Mouse (Mus musculus): ENCODE data around the gene Vmn1r233. TPM values are rescaled to one million over a fixed set of nuclear protein-coding genes. Genes with fewer than 3 reads are reported as not detected.
A peak's percentile ranks its signal among the peaks of the same experiment; 100 is the strongest.

The Vmn1r233 gene
- total and polyA plus RNA-seq, 3 experiments = not detected

DNA sequence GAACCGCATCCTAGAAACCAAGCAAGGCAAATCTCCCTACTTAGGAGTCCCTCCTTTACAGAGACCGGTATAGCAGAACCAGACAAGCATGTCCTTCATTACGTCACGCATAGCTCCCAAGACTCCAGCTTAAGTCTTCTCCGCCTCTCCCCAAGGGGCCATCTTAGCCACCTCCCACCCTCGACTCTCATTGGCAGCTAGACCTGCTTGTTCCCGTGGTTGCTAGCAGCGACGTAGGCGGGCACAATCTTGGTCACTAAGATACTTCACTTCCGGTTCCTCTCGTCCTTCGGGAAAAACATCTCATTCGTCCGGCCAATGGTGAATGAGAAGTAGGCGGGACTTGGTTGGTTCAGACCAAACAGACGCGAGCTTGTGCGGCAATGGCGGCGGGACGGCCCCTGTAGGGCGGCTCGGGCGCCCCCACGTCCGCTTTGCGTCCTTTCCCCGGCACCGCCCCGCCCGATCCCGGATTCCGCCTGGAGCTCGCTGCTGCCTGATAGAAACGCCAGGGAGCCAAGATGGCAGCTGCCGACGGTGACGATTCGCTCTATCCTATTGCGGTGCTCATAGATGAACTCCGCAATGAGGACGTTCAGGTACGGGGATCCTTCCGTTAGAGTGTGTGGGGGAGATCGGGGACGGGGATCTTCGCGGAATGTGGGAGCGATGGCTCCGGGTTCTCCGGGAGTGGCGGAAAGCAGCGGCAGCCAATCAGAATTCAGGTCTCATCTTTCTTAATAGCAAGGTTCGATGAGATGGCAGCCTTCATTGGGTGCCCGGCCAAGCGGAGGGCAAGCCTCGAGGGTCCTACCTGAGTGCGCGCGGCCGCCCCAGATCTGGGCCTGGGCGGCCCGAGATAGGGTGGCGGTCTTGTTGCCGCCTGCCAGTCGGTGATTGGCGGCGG is 51.0 kb downstream of the Vmn1r233 start, which contains the start of gene Ppp2r1a:
TSS of gene Ppp2r1a (plus strand) at position 327 of the 907 bp plus-strand sequence.
- in situ Hi-C loops (cut with MboI; ENCODE audit: low pct_ligation_motif_present, low pct_unique_long_range_greater_than_20kb, low sequenced_read_pairs) = no loop called here
- H3K4me3 ChIP-seq (replicated peaks in 1 of 3; ENCODE audit: low read depth in 2 of 3, low read length in 2 of 3, poor library complexity in 1 of 3) = peak within 1 kb of the TSS; percentile 81 to 93 (median 81)
- H3K4me1 ChIP-seq (ENCODE audit: control insufficient read depth in 1 of 2, insufficient read depth in 2 of 2) = peaks cover 10 to 37% of the 10 kb centered on the region in 2 experiments
- peaks cover 46% of the 10 kb centered on the region for H3K79me2 ChIP-seq (replicated peaks; ENCODE audit: control insufficient read depth, extremely low read depth, insufficient read depth, poor library complexity, severe bottlenecking)
- H3K9ac ChIP-seq (ENCODE audit: insufficient read depth, low read depth) = peak within 1 kb of the TSS; percentile 88
- dilution Hi-C loops (cut with MboI; ENCODE audit: extremely low pct_ligation_motif_present, extremely low pct_unique_long_range_greater_than_20kb, low sequenced_read_pairs) = no loop called here
- H3K4me2 ChIP-seq (ENCODE audit: insufficient read depth, low read depth, poor library complexity, severe bottlenecking) = peak within 1 kb of the TSS; percentile 86
- peaks cover 3 to 15% of the 10 kb centered on the region in 2 experiments for H3K36me3 ChIP-seq (replicated peaks in 1 of 2; ENCODE audit: control insufficient read depth in 1 of 2, insufficient read depth in 1 of 2, low read length in 1 of 2)
- no peaks in the 10 kb centered on the region for H3K9me3 ChIP-seq (replicated peaks; ENCODE audit: low read length)
- H3K27me3 ChIP-seq (replicated peaks) = no peaks in the 10 kb centered on the region
- DNase-seq (ENCODE audit: extremely low read depth) = peak; percentile 99
- peak within 1 kb of the TSS; percentile 76 for H3K27ac ChIP-seq (ENCODE audit: insufficient read depth, low read depth)
- TF ChIP-seq USF1 (IDR thresholded peaks at IDR 0.05; ENCODE audit: low read depth, low read length) (no peak), IRF4 (IDR thresholded peaks at IDR 0.05; ENCODE audit: low read depth, low read length) (peak; percentile 33; the same call in 1 of the 2 replicates), CHD2 (IDR thresholded peaks at IDR 0.05; ENCODE audit: low read length) (peak; percentile 31; the same call in 1 of the 2 replicates), MXI1 (IDR thresholded peaks at IDR 0.05; ENCODE audit: low read depth, low read length) (peak; percentile 97), POLR2A (IDR thresholded peaks at IDR 0.05; ENCODE audit: low read depth, low read length) (peak; percentile 75), TBP (conservative IDR thresholded peaks at IDR 0.05; ENCODE audit: low read depth, low read length) (peak; percentile 83; the same call in 1 of the 2 replicates), RCOR1 (conservative IDR thresholded peaks at IDR 0.05; ENCODE audit: low read depth, low read length) (no peak), ELF1 (IDR thresholded peaks at IDR 0.05; ENCODE audit: low read depth, low read length) (peak; percentile 84), ETS1 (conservative IDR thresholded peaks at IDR 0.05; ENCODE audit: low read depth, low read length) (peak; percentile 20), JUN (IDR thresholded peaks at IDR 0.05; ENCODE audit: insufficient read depth, low read depth, low read length) (peak; percentile 13; the same call in 1 of the 2 replicates), MEF2A (IDR thresholded peaks at IDR 0.05; ENCODE audit: borderline replicate concordance, low read depth, low read length) (peak; percentile 11; the same call in 1 of the 2 replicates), PAX5 (IDR thresholded peaks at IDR 0.05; ENCODE audit: low read length) (no peak), TCF12 (IDR thresholded peaks at IDR 0.05; ENCODE audit: low read depth, low read length) (peak; percentile 69), MYC (IDR thresholded peaks at IDR 0.05; ENCODE audit: low read depth, low read length) (peak; percentile 57; the same call in 1 of the 2 replicates), GABPA (IDR thresholded peaks at IDR 0.05; ENCODE audit: insufficient replicate concordance, low read depth, low read length) (no peak), SIN3A (IDR thresholded peaks at IDR 0.05; ENCODE audit: low read length) (no peak), POLR2AphosphoS2 (IDR thresholded peaks at IDR 0.05; ENCODE audit: low read depth, low read length) (peak; percentile 52; the same call in 1 of the 2 replicates), EP300 (IDR thresholded peaks at IDR 0.05; ENCODE audit: low read length) (no peak), JUND (conservative IDR thresholded peaks at IDR 0.05; ENCODE audit: low read depth, low read length) (0 out of 2 replicates have a peak, but pooled peaks have one; percentile 53), ZMIZ1 (IDR thresholded peaks at IDR 0.05; ENCODE audit: low read depth, low read length) (peak; percentile 57; the same call in 1 of the 2 replicates), ZC3H11A (IDR thresholded peaks at IDR 0.05; ENCODE audit: low read depth, low read length) (no peak), ZKSCAN1 (IDR thresholded peaks at IDR 0.05; ENCODE audit: borderline replicate concordance, low read depth, low read length) (no peak), MAFK (IDR thresholded peaks at IDR 0.05; ENCODE audit: insufficient replicate concordance, low read length) (no peak), E2F4 (IDR thresholded peaks at IDR 0.05; ENCODE audit: insufficient replicate concordance, low read depth, low read length) (no peak), NRF1 (IDR thresholded peaks at IDR 0.05; ENCODE audit: low read depth, low read length) (0 out of 2 replicates have a peak, but pooled peaks have one; percentile 52), ZNF384 (IDR thresholded peaks at IDR 0.05; ENCODE audit: low read depth, low read length) (no peak), MAX (IDR thresholded peaks at IDR 0.05; ENCODE audit: low read length) (0 out of 2 replicates have a peak, but pooled peaks have one; percentile 17), CTCF (conservative IDR thresholded peaks at IDR 0.05 in 1 of 2, IDR thresholded peaks at IDR 0.05 in 1 of 2; ENCODE audit: low read depth in 2 of 2, low read length in 2 of 2) (no peak), NELFE (IDR thresholded peaks at IDR 0.05; ENCODE audit: low read depth, low read length) (peak; percentile 47), MAZ (IDR thresholded peaks at IDR 0.05; ENCODE audit: low read depth, low read length) (peak; percentile 80), UBTF (IDR thresholded peaks at IDR 0.05; ENCODE audit: low read depth, low read length) (0 out of 2 replicates have a peak, but pooled peaks have one; percentile 43), SMC3 (IDR thresholded peaks at IDR 0.05; ENCODE audit: low read depth, low read length) (no peak), RAD21 (IDR thresholded peaks at IDR 0.05; ENCODE audit: low read depth, low read length) (no peak), BHLHE40 (IDR thresholded peaks at IDR 0.05; ENCODE audit: low read depth, low read length) (no peak), CHD1 (IDR thresholded peaks at IDR 0.05; ENCODE audit: low read depth, low read length) (no peak), USF2 (conservative IDR thresholded peaks at IDR 0.05; ENCODE audit: low read depth, low read length) (no peak), HCFC1 (IDR thresholded peaks at IDR 0.05; ENCODE audit: low read depth, low read length) (peak; percentile 81)

All from CH12.LX (cell line).